Mouse (Mus musculus) neutrophil, adult 83 days (primary cell): ENCODE data around the gene Zc4h2. TPM values are rescaled to one million over a fixed set of nuclear protein-coding genes. Genes with fewer than 3 reads are reported as not detected.

Experiments
- total RNA-seq, 2 experiments: library from RNA; stranded (reverse); gene quantifications; one replicate each; pipeline ENCODE4 v1.2.4; 2023

The Zc4h2 gene
- 1 to 10 TPM in 1 of 2 experiments, under 1 TPM in 1; 0.75 to 1.6 TPM for total RNA-seq

DNA sequence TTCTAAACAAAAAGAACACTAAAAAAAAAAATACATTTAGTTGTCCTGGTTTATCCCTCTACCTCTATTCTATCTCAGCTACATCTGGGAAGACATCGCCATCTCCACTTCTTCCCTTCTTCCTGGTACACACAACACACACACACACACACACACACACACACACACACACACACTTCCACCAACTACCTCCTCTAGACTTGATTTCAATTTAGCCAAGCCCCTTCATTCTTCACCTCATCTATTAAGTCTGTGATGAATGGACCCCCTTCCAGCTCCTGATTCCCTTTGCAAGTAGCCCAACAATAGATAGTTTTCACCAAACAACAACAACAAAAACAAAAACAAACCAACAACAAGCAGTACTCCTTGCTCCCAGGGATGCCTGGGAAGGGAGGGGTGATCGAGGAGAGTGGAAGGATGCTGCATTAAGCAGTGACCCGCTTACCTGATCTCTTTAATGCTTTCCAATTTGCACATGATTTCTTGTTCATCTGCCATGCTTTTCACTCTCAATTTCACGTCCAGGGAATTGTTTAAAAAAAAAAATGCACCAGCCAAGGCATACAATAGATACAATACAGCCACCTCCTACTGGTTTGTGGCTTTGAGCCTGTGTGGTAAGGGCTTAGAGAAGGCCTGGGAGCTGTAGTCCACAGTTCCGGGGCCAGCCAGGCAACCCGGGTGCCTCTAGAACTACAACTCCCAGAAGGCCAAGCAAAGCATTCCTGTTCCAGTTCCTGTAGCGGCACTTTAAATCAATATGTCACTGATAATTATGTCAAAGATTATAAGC lies at the start of gene Zc4h2:
Zc4h2 (minus strand) TSS at position 706 of the 796 bp plus-strand sequence.

Other genes with a start within 250 kb of the Zc4h2 start
- 1 to 10 TPM; 2.5 TPM for gene Amer1, start 213.6 kb downstream of the Zc4h2 start, total RNA-seq
- gene Asb12, start 100.5 kb downstream of the Zc4h2 start, total RNA-seq: not detected
- gene Pfn5, start 100.4 kb downstream of the Zc4h2 start, total RNA-seq: not detected
- not detected for gene Zc3h12b, start 53.2 kb upstream of the Zc4h2 start, total RNA-seq